Mouse (Mus musculus): ENCODE measurements around the gene Fstl4. TPM values are rescaled to one million over a fixed set of nuclear protein-coding genes. Genes with fewer than 3 reads are reported as not detected.

Gene Fstl4
- polyA plus RNA-seq, 1 experiment from 2014 or later: 2.6 TPM

DNA sequence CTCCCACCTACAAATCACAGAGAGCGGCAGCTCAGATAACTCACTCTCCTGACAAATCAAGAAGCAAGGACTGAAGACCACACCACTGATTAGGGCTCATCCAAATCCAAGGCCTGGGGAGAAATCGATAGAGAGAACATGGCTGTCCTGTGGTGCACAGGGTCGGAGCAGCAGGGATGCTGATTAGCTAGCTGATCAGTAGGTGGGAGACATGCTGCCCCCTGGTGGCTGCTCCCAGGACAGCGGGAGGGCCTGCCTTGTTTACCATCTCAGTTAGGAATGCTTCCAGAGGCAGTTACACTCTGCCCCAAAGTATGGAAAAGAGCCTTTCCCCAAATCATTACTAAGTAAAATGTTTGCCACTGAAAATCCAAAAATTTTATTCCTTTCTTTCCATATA, 267.9 kb downstream of the Fstl4 start:
- Histone ChIP-seq H3K27me3 (replicated peaks) (no peaks in the 10 kb centered on the region), H3K4me1 (no peaks in the 10 kb centered on the region), H3K27ac (no peak overlapping the region), H3K4me2 (no peak overlapping the region), H3K9me3 (no peaks in the 10 kb centered on the region), H3K9ac (no peak overlapping the region), H3K4me3 (replicated peaks) (no peak overlapping the region), H3K36me3 (no peaks in the 10 kb centered on the region)
- no peak for ATAC-seq (ENCODE audit: insufficient read depth, low FRiP score, low read depth)
- 30% methylated on average over 4 of the region's 4 CpGs for WGBS

- 71% methylated on average over 7 of the region's 7 CpGs for WGBS
- H3K9me3 ChIP-seq: no peaks in the 10 kb centered on the region
These were observed 271.0 kb downstream of the Fstl4 start for GRCm38 (mm10) chr11:53035414-53035813.

GRCm38 (mm10) chr11:53046850-53047249, 282.4 kb downstream of the Fstl4 start:
- no peak overlapping the region for H3K27ac ChIP-seq
- H3K9ac ChIP-seq: no peak overlapping the region
- no peak overlapping the region for H3K4me2 ChIP-seq
- H3K4me3 ChIP-seq (replicated peaks): no peak overlapping the region
- H3K4me1 ChIP-seq: no peaks in the 10 kb centered on the region
- no peaks in the 10 kb centered on the region for H3K27me3 ChIP-seq (replicated peaks)
- no peaks in the 10 kb centered on the region for H3K36me3 ChIP-seq
- no peak for ATAC-seq (ENCODE audit: insufficient read depth, low FRiP score, low read depth)
- 34% methylated on average over 6 of the region's 6 CpGs for WGBS
- H3K9me3 ChIP-seq: no peaks in the 10 kb centered on the region

More at GRCm38 (mm10) chr11:53035414-53035813, 271.0 kb downstream of the Fstl4 start:
- no peaks in the 10 kb centered on the region for H3K36me3 ChIP-seq
- no peak overlapping the region for H3K9ac ChIP-seq
- ATAC-seq (ENCODE audit: insufficient read depth, low FRiP score, low read depth): no peak
- no peaks in the 10 kb centered on the region for H3K4me1 ChIP-seq
- no peak overlapping the region for H3K4me2 ChIP-seq
- H3K4me3 ChIP-seq (replicated peaks): no peak overlapping the region
- no peaks in the 10 kb centered on the region for H3K27me3 ChIP-seq (replicated peaks)
- H3K27ac ChIP-seq: no peak overlapping the region

DNA sequence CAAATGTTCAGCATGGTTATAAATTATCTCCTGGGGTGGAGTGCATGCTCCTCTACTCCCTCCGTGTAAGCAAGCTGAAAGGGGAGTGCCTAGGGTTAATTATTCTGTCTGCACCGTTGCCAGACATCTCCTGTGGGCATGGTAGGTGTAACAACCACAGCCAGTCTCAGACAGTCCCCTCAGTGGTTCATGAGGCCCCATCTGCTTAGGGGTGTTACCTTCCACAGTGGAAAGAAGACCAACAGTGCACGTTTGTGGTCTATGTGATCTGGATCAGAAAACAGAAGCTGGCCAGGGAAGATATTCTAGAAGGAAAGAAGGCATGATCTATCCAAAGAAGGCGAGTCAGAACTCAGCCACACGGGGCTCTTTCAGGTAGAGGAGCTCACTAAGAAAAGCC, 289.7 kb downstream of the Fstl4 start:
- no peak overlapping the region for H3K9ac ChIP-seq
- H3K27ac ChIP-seq: no peak overlapping the region
- peaks cover 5% of the 10 kb centered on the region; the same call in 1 of the 2 replicates for H3K4me1 ChIP-seq
- 49% methylated on average over 5 of the region's 5 CpGs for WGBS
- no peak overlapping the region for H3K4me2 ChIP-seq
- no peak for ATAC-seq (ENCODE audit: insufficient read depth, low FRiP score, low read depth)
- H3K27me3 ChIP-seq (replicated peaks): no peaks in the 10 kb centered on the region
- H3K36me3 ChIP-seq: no peaks in the 10 kb centered on the region
- no peak overlapping the region for H3K4me3 ChIP-seq (replicated peaks)
- no peaks in the 10 kb centered on the region for H3K9me3 ChIP-seq

DNA sequence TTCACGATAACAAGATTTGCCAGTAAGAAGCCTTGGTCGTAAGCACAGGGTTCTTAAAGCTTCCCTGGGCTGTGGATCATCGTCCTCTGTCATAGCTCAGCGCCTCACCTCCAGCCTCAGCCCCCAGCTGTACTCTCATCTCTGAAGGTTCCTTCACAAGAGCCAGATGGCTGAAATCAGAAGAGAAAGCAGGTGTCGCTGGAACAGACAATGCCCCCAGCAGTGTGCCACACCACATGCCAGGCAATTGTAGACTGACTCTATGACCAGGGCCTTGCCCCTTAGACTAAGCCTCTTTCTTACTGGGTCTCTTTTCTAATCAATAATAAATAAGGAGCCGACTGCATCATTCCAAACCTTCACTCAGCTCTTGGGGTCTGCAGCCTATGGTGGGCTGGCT, 291.5 kb downstream of the Fstl4 start:
- 83% methylated on average over 6 of the region's 6 CpGs for WGBS
- no peak overlapping the region for H3K4me2 ChIP-seq
- no peak for ATAC-seq (ENCODE audit: insufficient read depth, low FRiP score, low read depth)
- no peak overlapping the region for H3K27ac ChIP-seq
- H3K9ac ChIP-seq: no peak overlapping the region
- H3K4me3 ChIP-seq (replicated peaks): no peak overlapping the region
- no peaks in the 10 kb centered on the region for H3K9me3 ChIP-seq
- H3K4me1 ChIP-seq: peaks cover 5% of the 10 kb centered on the region; the same call in 1 of the 2 replicates
- H3K36me3 ChIP-seq: no peaks in the 10 kb centered on the region
- no peaks in the 10 kb centered on the region for H3K27me3 ChIP-seq (replicated peaks)

- Histone ChIP-seq H3K27ac (no peak overlapping the region), H3K4me2 (no peak overlapping the region), H3K9ac (no peak overlapping the region), H3K4me1 (peaks cover 5% of the 10 kb centered on the region; the same call in 1 of the 2 replicates), H3K36me3 (no peaks in the 10 kb centered on the region), H3K4me3 (replicated peaks) (no peak overlapping the region), H3K27me3 (replicated peaks) (no peaks in the 10 kb centered on the region), H3K9me3 (no peaks in the 10 kb centered on the region)
- ATAC-seq (ENCODE audit: insufficient read depth, low FRiP score, low read depth): no peak
- 71% methylated on average over 6 of the region's 6 CpGs for whole genome bisulfite sequencing
These were observed 292.3 kb downstream of the Fstl4 start for GRCm38 (mm10) chr11:53056781-53057180.

DNA sequence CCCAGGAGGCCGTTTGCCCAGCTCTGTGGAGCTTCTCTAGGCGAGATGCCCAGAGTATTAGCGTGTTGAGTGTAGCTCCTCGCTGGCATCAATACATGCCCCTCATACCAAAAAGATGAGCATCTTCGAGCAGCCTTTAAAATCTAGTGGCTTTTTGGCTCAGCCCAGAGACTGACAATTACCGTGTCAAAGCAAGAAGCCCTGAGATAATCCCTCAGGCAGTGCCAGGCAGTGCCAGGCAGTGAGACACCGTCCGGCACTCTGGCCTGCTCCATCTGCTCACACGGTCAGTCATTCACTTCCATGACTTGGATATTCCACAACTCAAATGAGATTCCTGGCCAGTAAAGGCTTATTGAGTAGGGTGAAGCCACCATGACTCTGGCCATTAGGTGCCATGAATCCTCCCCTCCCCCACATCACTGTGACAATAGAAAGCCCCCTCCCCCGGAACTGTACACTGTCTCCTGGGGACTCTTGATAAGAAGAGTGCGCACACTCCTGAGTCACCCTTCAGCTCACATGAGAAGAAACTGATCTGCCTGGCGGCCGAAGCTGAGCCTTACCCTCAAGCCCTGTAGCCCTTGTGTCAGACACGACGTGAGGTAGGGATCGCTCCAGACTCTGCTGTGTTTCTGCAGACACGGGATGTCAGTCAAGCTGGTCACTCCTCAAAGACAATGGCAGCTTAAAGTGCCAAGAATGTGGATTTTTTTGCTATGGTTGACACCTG, 293.6 kb downstream of the Fstl4 start:
- H3K4me3 ChIP-seq (replicated peaks): no peak overlapping the region
- 70% methylated on average over 17 of the region's 17 CpGs for WGBS
- no peak overlapping the region for H3K27ac ChIP-seq
- ATAC-seq (ENCODE audit: insufficient read depth, low FRiP score, low read depth): no peak
- no peaks in the 10 kb centered on the region for H3K27me3 ChIP-seq (replicated peaks)
- H3K4me2 ChIP-seq: no peak overlapping the region
- no peak overlapping the region for H3K9ac ChIP-seq
- peaks cover 5% of the 10 kb centered on the region; the same call in 1 of the 2 replicates for H3K4me1 ChIP-seq
- H3K9me3 ChIP-seq: no peaks in the 10 kb centered on the region
- H3K36me3 ChIP-seq: no peaks in the 10 kb centered on the region

DNA sequence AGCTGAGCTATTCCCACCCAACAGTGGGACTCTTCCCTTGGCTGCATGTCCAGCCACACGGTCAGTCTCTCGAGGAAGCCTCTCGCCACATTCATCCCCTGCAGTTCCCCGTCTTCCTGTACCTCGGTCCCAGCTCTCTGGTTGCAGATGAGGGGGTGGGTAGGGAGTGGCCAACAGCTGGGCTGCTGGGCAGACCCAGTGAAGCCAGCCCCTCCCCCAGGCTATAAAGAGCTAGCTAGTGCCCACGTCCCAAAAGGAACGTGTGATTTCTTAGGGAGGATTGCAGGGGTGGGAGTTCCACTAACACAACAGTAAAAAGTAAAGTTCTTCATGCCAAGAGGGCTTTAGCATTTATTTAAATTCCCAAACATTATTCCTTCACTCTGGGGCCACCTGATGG, 294.1 kb downstream of the Fstl4 start:
- no peaks in the 10 kb centered on the region for H3K36me3 ChIP-seq
- H3K9me3 ChIP-seq: no peaks in the 10 kb centered on the region
- H3K4me3 ChIP-seq (replicated peaks): no peak overlapping the region
- H3K9ac ChIP-seq: no peak overlapping the region
- no peak for ATAC-seq (ENCODE audit: insufficient read depth, low FRiP score, low read depth)
- WGBS: 18% methylated on average over 7 of the region's 7 CpGs
- H3K4me1 ChIP-seq: peaks cover 5% of the 10 kb centered on the region; the same call in 1 of the 2 replicates
- H3K4me2 ChIP-seq: no peak overlapping the region
- no peaks in the 10 kb centered on the region for H3K27me3 ChIP-seq (replicated peaks)
- no peak overlapping the region for H3K27ac ChIP-seq

- Histone ChIP-seq H3K27me3 (replicated peaks) (no peaks in the 10 kb centered on the region; the same call in 1 of the 2 replicates), H3K9ac (no peak overlapping the region), H3K4me3 (replicated peaks) (no peak overlapping the region), H3K9me3 (no peaks in the 10 kb centered on the region), H3K36me3 (no peaks in the 10 kb centered on the region), H3K27ac (no peak overlapping the region), H3K4me2 (no peak overlapping the region), H3K4me1 (no peaks in the 10 kb centered on the region)
- 51% methylated on average over 14 of the region's 14 CpGs for WGBS
- ATAC-seq (ENCODE audit: insufficient read depth, low FRiP score, low read depth): no peak
These were observed 303.5 kb downstream of the Fstl4 start for GRCm38 (mm10) chr11:53067699-53068478.

DNA sequence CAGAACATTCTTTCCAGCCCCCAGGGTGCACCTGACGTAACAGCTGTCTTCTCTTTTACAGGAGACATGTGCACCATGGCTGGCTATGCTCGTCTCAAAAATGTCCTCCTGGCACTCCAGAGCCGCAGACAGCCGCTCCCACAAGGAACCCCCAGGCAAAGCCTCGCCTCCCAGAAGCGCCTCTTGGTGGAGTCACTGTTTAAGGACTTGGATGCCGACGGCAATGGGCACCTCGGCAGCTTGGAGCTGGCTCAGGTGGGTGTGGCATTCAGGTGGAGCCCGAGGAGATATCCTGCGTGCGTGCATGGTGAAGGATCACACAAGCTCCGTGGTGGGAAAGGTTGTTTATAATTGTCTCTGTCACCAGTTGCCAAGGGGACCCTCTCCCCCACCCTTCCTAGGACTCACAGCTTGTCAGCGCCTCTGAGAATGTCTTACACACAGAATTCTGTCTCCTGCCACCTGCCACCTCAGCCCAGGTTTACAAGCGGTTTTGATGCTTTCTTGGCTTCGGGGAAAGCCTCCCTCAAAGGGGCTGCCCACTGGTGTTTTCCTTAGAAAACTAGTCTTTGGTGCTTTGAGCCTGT, 304.1 kb downstream of the Fstl4 start:
- H3K27me3 ChIP-seq (replicated peaks): no peaks in the 10 kb centered on the region; the same call in 1 of the 2 replicates
- no peaks in the 10 kb centered on the region for H3K36me3 ChIP-seq
- H3K4me2 ChIP-seq: no peak overlapping the region
- no peak overlapping the region for H3K9ac ChIP-seq
- 55% methylated on average over 16 of the region's 16 CpGs for WGBS
- no peak overlapping the region for H3K4me3 ChIP-seq (replicated peaks)
- no peak overlapping the region for H3K27ac ChIP-seq
- no peaks in the 10 kb centered on the region for H3K9me3 ChIP-seq
- no peak for ATAC-seq (ENCODE audit: insufficient read depth, low FRiP score, low read depth)
- no peaks in the 10 kb centered on the region for H3K4me1 ChIP-seq

- ATAC-seq (ENCODE audit: insufficient read depth, low FRiP score, low read depth): no peak
- H3K4me3 ChIP-seq (replicated peaks): no peak overlapping the region
These were observed 305.3 kb downstream of the Fstl4 start for GRCm38 (mm10) chr11:53069751-53070150.

DNA sequence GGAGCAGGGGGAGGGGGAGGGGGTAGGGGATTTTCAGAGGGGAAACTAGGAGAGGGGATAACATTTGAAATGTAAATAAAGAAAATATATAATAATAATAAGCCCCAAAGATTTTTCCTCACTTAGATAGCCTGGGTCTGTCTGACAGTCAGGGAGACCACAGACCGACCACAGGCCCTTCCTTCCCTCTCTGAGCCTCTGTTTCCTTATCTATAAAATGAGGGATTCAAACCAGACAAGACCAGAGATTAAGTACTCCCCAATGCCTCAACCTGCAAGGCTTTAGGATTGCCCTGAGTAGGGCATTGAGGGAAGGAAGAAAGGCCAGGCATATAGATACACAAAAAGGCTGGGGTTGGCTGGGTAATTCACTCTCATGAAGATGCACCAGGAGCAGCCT, 307.2 kb downstream of the Fstl4 start:
- Histone ChIP-seq H3K27ac (no peak overlapping the region), H3K4me1 (no peaks in the 10 kb centered on the region), H3K9me3 (no peaks in the 10 kb centered on the region), H3K4me2 (no peak overlapping the region), H3K9ac (no peak overlapping the region), H3K4me3 (replicated peaks) (no peak overlapping the region), H3K36me3 (no peaks in the 10 kb centered on the region), H3K27me3 (replicated peaks) (no peaks in the 10 kb centered on the region; the same call in 1 of the 2 replicates)
- no peak for ATAC-seq (ENCODE audit: insufficient read depth, low FRiP score, low read depth)
- 72% methylated on average over 1 of the region's 1 CpGs for WGBS

More at GRCm38 (mm10) chr11:53069751-53070150, 305.3 kb downstream of the Fstl4 start:
- H3K4me2 ChIP-seq: no peak overlapping the region
- no peak overlapping the region for H3K27ac ChIP-seq
- no peaks in the 10 kb centered on the region for H3K9me3 ChIP-seq
- no peaks in the 10 kb centered on the region; the same call in 1 of the 2 replicates for H3K27me3 ChIP-seq (replicated peaks)
- H3K4me1 ChIP-seq: no peaks in the 10 kb centered on the region
- WGBS: 55% methylated on average over 6 of the region's 6 CpGs
- no peaks in the 10 kb centered on the region for H3K36me3 ChIP-seq
- H3K9ac ChIP-seq: no peak overlapping the region

All from stomach, embryonic 15.5 days (tissue).